Mouse (Mus musculus) gastrocnemius, adult 2 months (tissue): Measurements from ENCODE around the gene Scd4. TPM values are rescaled to one million over a fixed set of nuclear protein-coding genes. Genes with fewer than 3 reads are reported as not detected.
"Not testable (repeated sequence)": the region's sequence is repeated elsewhere in the genome, so short reads cannot be mapped to it uniquely, and the experiment has no call there.

ENCODE experiments used
- DNase-seq: peaks from one replicate; pipeline ENCODE4 v3.0.0; 2022
- H3K27ac ChIP-seq: fragments of 200-600 bp; 2 replicates; pipeline ENCODE4 v1.8.1; 2022; ENCODE audit warnings: mild to moderate bottlenecking
- H3K4me3 ChIP-seq: fragments of 200-600 bp; 2 replicates; pipeline ENCODE4 v1.8.1; 2022; ENCODE audit warnings: mild to moderate bottlenecking, moderate library complexity
- CTCF ChIP-seq: fragments of 200-600 bp; IDR thresholded peaks from 2 replicates; pipeline ENCODE4 v1.8.1; 2022; ENCODE audit warnings: antibody characterized with exemption, mild to moderate bottlenecking, moderate library complexity
- intact Hi-C: fragments of 180-260 bp; cut with DNase I; formaldehyde crosslinking; loops from one replicate; pipeline ENCODE4 v1.15.1; 2025
- total RNA-seq, 2 experiments: library from RNA; stranded (reverse); gene quantifications; 2 replicates each; pipeline ENCODE4 v1.2.3; 2021

Scd4 gene
- total RNA-seq, 2 experiments from 2014 or later: 0.13 TPM; not detected in 1

DNA sequence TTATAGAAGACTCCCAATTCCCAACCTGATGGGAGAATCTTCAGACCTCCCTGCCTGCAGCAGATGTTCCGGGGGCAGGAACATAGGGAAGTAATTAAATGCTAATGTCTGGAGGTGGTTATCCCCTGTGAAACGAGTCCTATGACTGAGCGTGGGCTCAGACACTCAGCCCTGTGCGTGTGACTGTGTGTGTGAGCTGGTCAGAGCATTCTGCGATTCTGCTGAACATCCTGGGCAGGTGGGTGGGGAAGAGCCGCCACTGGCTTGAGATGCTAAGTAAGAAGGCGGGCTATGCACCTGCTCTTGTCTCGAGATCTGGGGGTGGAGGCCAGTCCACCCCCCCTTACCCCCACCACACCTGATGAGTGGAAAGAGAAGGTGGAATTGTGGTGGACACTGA, 566 bp upstream of the Scd4 start:
- H3K27ac ChIP-seq: no peak overlapping the region
- intact Hi-C loops: no loop called here
- H3K4me3 ChIP-seq: no peak overlapping the region
- no peak for DNase-seq
- TF ChIP-seq CTCF: no peak

DNA sequence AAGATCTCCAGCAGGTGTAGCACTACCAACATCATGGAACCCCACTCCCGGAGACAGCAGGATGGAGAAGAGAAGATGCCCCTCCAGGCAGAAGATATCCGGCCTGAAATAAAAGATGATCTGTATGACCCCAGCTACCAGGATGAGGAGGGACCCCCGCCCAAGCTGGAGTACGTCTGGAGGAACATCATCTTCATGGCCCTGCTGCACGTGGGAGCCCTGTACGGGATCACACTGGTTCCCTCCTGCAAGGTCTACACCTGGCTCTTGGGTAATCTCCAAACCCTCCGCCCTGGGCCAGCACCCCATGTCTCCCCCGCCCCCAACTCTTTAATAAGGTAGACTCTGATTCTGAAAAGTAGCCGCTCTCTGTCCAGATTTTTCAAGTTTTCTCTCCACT, 1.1 kb downstream of the Scd4 start:
- Histone ChIP-seq H3K27ac (no peak overlapping the region), H3K4me3 (no peak overlapping the region)
- no peak for TF ChIP-seq CTCF
- intact Hi-C loops: no loop called here
- DNase-seq: no peak

DNA sequence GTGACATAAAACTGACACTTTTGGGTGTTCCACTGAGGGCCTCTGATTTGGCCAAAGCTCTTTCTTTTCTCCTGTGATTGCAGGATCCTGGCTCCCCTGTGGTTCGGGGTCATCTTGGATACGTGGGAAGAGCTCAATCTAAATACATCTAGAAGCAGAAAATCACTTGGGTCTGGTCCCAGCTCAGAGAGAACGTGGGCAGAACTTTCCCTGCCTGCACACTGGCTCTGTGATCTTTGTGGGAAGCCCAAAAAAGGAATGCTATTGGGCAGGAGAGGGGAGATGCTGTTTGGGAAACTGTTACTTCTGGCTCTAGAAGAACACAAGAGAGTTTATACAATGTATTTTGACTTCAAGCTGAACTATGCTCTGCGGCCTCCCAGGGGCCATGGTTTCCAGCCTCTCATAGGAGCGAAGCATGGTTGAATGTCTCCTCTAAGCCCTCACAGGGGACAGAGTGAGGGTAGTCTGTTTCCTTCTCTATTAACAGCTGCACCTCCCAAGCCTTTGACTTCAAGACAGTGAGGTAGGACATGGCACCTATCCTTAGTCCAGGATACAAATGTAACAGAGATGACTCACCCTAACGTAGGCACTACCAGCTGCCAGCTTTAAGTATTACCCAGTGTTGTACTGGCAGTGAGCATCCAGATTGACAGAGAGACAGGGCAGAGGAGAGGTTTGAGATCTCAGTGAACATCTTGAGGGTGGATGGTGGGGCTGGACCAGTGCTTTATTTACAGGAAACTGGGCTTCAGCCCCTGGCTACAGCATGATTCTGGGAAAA, 3.2 kb downstream of the Scd4 start:
- no peak for DNase-seq
- intact Hi-C loops: no loop called here
- no peak for TF ChIP-seq CTCF
- H3K4me3 ChIP-seq: no peak overlapping the region
- no peak overlapping the region for H3K27ac ChIP-seq

DNA sequence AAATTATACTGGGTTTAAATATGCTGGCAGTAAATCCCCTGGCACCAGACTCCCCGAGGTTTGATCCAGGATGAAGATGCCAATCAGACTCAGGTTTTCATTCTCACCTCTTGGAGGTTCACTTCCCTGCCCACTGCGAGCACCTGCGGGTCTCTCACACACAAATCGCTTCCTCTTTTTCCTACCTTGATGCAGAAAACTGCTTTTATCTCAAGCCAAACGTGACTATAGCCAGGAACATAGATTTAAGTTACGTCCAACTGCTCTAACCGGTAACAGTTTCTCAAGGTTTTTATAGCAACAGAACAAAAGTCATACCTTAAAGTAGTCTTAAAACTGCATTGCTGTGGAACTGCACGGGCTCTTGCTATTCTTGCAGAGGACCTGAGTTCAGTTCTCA, 16.8 kb downstream of the Scd4 start:
- no peak overlapping the region for H3K27ac ChIP-seq
- intact Hi-C loops: no loop called here
- H3K4me3 ChIP-seq: no peak overlapping the region
- DNase-seq: no peak
- TF ChIP-seq CTCF: no peak

DNA sequence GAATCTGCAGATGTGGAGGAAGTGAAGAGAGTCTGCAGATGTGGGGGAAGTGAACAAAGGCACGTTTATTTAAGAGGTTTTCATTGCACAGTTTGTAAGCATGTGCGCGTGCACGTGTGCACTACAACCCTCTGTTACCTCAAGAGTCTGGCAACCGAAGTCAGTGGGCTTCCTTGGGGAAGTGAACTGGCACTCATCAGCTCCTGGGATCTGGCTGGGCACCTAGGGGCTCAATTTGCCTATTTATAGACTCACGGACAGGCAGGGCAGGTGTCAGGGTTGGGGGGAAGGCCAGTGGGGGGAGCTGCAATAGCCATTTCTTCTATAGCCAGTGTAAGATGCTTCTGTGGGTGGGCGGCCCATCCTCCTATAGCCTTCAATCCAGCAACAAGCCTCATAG, 18.9 kb downstream of the Scd4 start:
- Histone ChIP-seq H3K27ac (no peak overlapping the region), H3K4me3 (no peak overlapping the region)
- no peak for TF ChIP-seq CTCF
- intact Hi-C loops: no loop called here
- DNase-seq: no peak

DNA sequence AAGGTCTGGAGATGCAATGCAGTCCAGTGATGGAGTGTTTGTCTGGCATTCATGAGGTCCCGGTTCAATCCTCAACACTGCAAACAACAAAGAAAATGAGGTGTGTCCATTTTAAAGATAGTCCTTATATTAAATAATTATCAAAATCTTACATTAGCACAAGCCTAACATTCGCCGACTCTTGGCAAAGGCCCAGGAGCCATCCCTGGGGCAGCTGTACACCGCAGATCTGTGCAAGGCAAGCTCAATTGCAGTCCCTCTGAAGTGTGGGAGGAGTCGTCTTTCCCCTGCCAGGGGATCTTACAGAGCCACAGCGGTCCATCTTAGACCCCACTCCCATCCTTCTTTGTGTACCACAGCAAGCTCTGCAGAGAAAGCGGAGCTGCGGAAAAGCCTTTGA, 25.8 kb downstream of the Scd4 start:
- TF ChIP-seq CTCF: no peak
- no peak for DNase-seq
- intact Hi-C loops: no loop called here
- Histone ChIP-seq H3K27ac (no peak overlapping the region), H3K4me3 (no peak overlapping the region)

DNA sequence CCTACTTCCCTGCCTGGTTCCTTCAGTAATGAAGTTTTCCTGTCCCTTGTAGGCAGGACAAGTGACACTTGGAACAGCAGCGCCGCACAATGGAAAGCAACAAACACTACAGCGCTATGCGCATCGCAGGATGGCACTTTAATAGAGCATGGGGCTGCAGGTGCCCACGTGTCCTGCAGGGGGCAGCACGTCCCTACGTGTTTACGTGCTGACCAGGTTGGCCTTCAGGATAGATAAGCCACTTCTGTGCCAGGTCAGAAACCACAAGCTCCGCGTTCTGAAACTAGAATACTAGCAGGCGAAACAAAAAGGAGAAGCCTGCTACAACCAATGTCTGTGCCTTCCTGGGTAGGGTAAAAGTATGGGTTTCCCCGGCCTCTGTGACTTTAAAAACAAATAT, 30.6 kb downstream of the Scd4 start:
- intact Hi-C loops: no loop called here
- peak; percentile 63 for DNase-seq
- no peak overlapping the region for H3K4me3 ChIP-seq
- H3K27ac ChIP-seq: no peak overlapping the region
- peak; percentile 72 for TF ChIP-seq CTCF

DNA sequence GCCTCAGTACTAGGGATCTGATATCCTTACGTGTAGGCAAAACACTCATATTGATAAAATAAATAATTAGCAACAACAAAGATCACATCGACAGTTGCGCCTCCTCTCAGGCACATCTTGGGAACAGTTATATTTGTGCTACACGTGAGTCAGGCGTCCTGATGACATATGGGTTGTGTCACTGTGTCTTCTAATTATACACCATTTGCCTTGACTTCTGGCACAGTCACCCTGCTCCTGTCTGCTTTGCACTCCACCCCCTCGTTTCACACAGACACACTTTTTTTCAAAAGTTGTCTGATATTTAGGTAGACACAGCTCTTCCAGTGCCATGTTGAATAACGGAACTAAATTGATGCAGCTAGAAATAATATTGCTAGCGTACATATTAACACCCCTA, 31.1 kb downstream of the Scd4 start:
- no peak for DNase-seq
- no peak overlapping the region for H3K27ac ChIP-seq
- H3K4me3 ChIP-seq: no peak overlapping the region
- no peak for TF ChIP-seq CTCF
- intact Hi-C loops: no loop called here

DNA sequence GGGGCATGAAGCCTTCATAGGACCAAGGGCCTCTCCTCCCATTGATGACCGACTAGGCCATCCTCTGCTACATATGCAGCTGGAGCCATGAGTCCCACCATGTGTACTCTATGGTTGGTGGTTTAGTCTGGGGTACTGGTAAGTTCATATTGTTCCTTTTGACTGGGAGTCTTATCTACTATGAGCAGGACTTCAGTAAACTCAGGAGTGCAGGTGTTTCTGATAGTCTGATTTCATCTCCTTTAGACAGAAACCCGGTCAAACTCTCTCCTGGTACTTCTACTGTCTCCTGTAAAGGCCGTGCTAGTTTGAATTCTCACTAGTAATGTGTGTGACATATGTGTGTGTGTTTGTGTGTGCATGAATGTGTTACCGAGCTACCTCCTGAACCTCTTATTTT, 32.8 kb downstream of the Scd4 start:
- Histone ChIP-seq H3K4me3 (no peak overlapping the region), H3K27ac (no peak overlapping the region)
- no peak for TF ChIP-seq CTCF
- intact Hi-C loops: no loop called here
- DNase-seq: no peak

DNA sequence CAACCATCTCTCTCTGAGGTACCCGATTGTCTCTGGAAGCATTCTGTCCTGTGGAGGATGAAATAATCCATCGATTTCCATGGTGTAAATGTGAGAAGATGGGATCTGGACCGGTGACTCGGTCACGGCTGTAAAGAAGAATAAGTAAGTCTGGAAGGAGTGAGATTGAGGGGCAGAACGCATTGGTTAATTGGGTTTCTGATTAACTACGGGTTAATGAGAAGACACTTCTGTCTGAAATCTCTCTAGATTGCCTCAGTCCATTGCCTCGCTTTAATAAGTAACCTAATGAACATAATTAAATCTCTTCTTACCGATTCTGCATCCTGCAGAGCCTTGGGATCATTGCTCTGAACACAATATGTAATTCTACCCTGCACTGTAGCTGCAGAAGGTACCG, 34.2 kb downstream of the Scd4 start:
- DNase-seq, H3K4me3 ChIP-seq, intact Hi-C loops: not testable (repeated sequence)

DNA sequence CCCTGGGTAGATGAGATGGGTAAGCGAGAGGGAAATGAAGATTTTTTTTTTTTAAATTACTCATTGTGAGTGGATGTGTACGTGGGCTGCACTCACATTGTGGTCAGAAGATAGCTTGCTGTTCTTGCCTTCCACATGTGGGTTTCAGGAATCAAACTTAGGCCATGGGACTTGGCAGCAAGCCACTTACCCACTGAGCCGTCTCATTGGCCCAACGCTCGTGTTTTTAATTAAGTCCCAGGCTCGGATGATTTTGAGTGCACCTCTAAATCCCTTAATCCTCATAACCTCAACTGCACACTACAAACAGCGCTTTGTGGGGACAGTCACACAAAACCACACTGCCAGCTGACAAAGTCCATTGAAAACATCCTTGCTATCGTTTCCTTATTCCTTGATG, 36.5 kb downstream of the Scd4 start:
- no peak overlapping the region for H3K4me3 ChIP-seq
- DNase-seq: no peak
- no peak overlapping the region for H3K27ac ChIP-seq
- intact Hi-C loops: no loop called here
- no peak for TF ChIP-seq CTCF

More for the DNA sequence above, 34.2 kb downstream of the Scd4 start:
- not testable (repeated sequence) for H3K27ac ChIP-seq

DNA sequence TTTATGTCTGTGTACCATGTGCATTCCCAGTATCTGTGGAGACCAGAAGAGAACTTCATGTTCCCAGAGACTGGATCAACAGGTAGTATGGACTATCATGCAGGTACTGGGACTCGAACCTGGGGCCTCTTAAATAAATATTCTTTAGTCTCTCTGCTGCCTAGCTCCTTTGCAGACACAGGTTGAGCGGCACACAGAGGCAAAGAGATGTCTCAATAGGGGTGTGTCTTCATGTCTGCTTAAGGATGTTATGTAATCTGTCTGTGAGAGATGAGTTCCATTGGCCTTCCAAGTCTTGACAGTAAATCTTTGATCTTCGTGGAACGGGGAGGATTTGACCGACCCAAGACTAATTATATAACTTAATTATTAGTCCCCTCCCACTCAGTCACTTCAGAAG, 37.3 kb downstream of the Scd4 start:
- Histone ChIP-seq H3K27ac (no peak overlapping the region), H3K4me3 (no peak overlapping the region)
- intact Hi-C loops: loop anchor here (5.0 kb wide), 1 partner anchor 167 kb away; no protein-coding TSS in a partner anchor
- no peak for DNase-seq
- no peak for TF ChIP-seq CTCF

DNA sequence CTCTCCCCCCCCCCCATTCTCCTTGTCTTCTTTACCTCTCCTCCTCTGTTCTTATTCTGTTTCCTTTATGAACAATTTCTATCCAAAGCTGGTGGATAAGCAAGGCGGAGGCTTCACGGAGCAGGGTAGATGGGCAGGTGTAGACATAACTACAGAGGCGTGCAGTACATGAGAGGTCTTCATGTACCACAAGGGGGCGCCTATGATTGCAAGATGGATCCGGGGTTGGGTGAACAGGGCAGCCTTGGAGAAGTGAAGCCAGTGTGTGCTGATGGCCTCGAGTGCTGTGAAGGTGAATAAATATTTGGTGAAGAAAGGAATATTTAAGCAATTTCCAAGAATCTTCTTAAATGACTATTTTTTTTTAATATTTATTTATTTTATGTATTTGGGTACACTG, 40.1 kb downstream of the Scd4 start:
- Histone ChIP-seq H3K4me3 (no peak overlapping the region), H3K27ac (no peak overlapping the region)
- intact Hi-C loops: loop anchor here (1.0 to 5.0 kb wide), 2 partner anchors 46 to 164 kb away; no protein-coding TSS in a partner anchor
- peak; percentile 89 for TF ChIP-seq CTCF
- DNase-seq: peak; percentile 83

DNA sequence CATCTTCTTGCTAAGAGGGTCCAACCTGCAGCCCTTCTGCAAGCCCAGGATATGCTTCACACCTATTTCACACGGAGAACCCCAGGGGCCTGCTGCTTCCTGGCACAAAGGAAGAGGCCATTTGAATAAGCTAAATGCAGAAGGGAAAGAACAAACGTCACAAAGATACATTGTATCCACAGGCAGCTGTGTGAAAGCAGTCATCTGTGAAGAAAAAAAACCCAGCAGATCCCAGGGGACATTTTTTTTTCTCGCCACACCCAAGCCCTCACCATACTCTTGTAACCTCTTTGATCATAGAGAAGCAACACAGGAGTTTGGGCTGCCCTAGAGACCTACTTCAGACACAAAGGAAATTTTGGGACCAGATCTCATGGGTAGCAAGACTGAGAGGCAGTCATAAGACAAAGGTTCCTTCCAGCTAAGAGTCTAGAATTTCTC, 43.6 kb downstream of the Scd4 start:
- intact Hi-C loops: no loop called here
- TF ChIP-seq CTCF: no peak
- Histone ChIP-seq H3K27ac (no peak overlapping the region), H3K4me3 (no peak overlapping the region)
- no peak for DNase-seq
